Mouse (Mus musculus): ENCODE measurements at regions not wholly inside any gene's neighbourhood (a gene's known extent, or its start where the extent isn't known, plus 50 kb on each side); places are given as distances from the start of the nearest gene placed in this dataset.
"Not testable (repeated sequence)": the region's sequence is repeated elsewhere in the genome, so short reads cannot be mapped to it uniquely, and the experiment has no call there.

DNA sequence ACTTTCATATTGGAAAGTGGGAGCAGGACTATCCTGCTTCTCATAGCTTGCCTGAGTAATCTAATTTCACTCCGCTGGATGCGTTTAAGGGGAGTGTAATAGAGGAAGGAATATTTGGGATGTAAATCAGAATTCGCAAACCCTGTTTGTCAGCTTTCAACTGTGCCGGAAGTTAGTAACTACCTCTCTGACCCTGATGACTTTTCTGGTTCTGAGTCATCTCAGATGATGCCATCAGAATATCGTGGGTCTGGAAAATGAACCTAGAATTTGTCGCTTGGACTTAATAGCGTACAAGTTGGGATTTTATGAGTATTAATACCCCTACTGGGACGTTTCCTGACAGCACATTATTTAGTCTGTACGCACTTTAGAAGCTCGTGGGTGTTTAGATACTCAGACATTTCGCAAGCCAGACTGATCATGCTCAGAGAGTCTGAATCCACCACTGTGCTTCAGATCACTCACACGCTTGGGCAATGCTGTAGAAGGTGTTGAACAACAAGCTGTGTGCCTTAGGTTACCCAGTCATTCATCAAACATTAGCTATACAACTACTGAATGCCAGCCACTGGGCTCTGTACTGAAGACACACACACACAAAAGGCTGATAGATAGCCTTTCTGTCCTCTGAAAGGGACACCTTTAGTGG is 131.1 kb downstream of the Phlda1 start:
- no peak for DNase-seq (ENCODE audit: low spot score in 2 of 2)

GRCm38 (mm10) chr10:111639866-111640265 is 133.8 kb downstream of the Phlda1 start:
- peak in 1 of 2 experiments; percentile 6 for DNase-seq (ENCODE audit: low spot score in 2 of 2)

GRCm38 (mm10) chr10:111642683-111643082 is 136.6 kb downstream of the Phlda1 start:
- DNase-seq (ENCODE audit: low spot score in 2 of 2), result no peak

GRCm38 (mm10) chr10:111653773-111654172 is 147.7 kb downstream of the Phlda1 start:
- DNase-seq (ENCODE audit: low spot score in 2 of 2), result not testable (repeated sequence)

- DNase-seq (ENCODE audit: low spot score in 2 of 2), result no peak
These were observed 148.5 kb downstream of the Phlda1 start for GRCm38 (mm10) chr10:111654364-111655226.

GRCm38 (mm10) chr10:111658828-111659227 is 152.7 kb downstream of the Phlda1 start:
- no peak for DNase-seq (ENCODE audit: low spot score in 2 of 2)

DNA sequence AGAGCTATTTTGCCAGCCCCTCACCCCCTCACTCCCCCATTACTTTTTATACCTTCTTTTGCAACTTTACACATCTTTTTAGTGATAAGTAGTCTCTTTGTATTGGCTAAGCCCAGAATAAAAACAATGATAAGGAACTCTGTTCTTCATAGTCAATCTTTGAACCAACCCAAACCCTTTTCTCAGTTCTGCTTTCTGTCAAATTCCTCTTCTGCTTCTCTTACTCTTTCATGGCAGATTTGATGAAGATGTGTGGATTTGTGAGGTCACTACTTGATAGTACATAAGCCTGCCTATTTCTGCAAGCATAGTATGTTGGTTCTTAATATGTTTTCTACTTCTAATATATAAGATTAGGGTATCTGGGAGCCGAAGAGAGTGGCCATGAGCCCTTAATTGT is 156.6 kb downstream of the Phlda1 start:
- DNase-seq (ENCODE audit: low spot score in 2 of 2), result no peak

DNA sequence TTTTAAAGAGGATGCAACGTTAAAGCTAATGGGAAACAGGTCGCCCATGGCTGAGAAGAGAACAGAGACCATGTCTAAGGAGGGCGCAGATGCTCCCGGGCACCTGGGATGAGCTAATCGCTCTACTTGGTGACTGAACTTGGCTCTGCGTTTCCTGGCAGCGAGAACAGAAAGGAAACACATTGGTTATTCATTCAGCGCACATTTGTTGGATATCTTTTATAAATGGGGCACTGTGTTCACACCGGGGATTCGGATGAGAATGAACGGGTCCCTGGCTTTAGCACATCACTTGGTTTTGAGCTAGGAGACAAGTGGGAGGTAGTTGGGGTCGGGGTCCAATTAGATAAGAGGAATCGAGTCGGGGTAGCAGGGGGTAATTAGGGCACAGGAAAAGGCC is 159.7 kb downstream of the Phlda1 start:
- DNase-seq (ENCODE audit: low spot score in 2 of 2), result no peak

DNA sequence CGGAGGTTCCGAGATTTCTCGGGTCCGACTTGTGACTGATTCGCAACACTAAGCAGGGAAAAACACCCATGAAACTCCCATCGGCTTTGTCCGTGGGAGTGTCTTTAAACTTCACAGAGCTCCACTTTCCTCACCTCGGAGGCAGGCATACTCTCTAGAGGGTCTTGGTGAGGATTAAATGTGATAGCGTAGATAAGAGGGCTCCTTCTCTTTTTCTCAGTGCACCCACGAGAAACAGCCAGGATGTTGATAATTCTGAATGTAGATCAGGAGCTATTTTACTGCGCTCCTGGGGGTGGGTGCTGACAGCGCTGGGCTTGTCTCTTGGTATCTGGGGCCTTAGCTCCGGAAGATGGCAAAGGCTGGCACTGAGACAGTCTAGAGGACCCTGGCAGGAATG is 160.9 kb downstream of the Phlda1 start:
- DNase-seq (ENCODE audit: low spot score in 2 of 2), result no peak

DNA sequence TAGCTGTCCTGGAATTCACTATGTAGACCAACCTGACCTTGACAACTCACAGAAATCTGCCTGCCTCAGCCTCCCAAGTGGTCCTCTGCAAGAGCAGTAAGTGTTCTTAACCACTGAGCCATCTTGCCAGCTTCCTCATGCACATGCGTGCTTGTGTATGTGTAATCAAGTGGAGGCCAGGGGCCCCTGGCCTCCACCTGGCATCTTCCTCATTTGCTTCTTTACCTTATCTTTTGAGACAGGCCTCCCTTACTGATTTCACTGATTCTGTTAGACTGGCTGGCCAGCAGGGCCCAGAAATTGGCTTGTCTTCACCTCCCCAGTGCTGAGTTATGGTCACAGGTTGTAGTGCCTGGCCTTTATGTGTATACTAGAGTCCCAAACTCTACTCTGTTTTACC is 162.6 kb downstream of the Phlda1 start:
- DNase-seq (ENCODE audit: low spot score in 2 of 2), result no peak

GRCm38 (mm10) chr10:111669658-111670057 is 163.6 kb downstream of the Phlda1 start:
- peak; percentile 29 to 52 for DNase-seq (ENCODE audit: low spot score in 2 of 2)

- no peak for DNase-seq (ENCODE audit: low spot score in 2 of 2)
These were observed 164.6 kb downstream of the Phlda1 start for GRCm38 (mm10) chr10:111670666-111671065.

GRCm38 (mm10) chr10:111672454-111673316 is 166.6 kb downstream of the Phlda1 start:
- no peak for DNase-seq (ENCODE audit: low spot score in 2 of 2)

GRCm38 (mm10) chr10:111673317-111673610 is 167.2 kb downstream of the Phlda1 start:
- DNase-seq (ENCODE audit: low spot score in 2 of 2), result no peak

DNA sequence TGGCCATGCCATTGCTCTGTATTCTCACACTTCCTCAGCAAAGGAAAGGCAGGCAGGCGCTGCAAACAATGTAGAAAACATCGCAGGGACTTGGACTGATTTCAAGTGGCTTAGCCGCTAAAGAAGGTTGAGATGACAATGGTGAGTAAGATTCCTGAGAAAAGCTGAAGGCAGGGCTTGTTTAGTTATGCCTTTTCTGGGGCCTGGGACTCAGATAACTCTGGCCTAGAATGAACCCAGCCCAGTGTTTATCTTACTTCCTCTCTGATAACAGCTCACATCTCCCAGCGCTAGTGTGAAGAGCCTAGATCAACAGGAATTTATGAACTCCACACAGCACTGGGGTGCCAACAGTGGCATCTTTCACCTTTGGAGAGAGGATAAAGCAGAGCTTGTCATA is 170.2 kb downstream of the Phlda1 start:
- no peak for DNase-seq (ENCODE audit: low spot score in 2 of 2)

DNA sequence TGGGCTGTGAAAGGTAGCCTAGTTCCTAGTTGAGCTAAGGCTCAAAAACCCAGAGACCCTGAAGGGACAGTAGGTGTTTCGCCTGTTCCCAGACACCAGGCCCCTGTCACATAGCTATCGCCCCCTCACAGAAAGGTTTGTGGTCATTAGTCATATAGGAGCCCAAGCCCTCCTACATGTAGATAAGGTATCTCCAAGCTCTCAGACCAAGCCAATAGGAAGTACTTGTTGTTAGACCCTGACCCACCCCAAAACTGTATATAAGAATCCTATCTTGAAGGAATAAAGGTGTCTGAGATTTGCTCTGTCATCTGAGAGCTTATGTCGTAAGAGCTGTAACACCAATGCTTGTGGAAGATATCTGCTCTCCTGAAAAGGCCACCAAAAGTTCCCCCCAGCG is 174.8 kb downstream of the Phlda1 start:
- DNase-seq (ENCODE audit: low spot score in 2 of 2), result no peak

DNA sequence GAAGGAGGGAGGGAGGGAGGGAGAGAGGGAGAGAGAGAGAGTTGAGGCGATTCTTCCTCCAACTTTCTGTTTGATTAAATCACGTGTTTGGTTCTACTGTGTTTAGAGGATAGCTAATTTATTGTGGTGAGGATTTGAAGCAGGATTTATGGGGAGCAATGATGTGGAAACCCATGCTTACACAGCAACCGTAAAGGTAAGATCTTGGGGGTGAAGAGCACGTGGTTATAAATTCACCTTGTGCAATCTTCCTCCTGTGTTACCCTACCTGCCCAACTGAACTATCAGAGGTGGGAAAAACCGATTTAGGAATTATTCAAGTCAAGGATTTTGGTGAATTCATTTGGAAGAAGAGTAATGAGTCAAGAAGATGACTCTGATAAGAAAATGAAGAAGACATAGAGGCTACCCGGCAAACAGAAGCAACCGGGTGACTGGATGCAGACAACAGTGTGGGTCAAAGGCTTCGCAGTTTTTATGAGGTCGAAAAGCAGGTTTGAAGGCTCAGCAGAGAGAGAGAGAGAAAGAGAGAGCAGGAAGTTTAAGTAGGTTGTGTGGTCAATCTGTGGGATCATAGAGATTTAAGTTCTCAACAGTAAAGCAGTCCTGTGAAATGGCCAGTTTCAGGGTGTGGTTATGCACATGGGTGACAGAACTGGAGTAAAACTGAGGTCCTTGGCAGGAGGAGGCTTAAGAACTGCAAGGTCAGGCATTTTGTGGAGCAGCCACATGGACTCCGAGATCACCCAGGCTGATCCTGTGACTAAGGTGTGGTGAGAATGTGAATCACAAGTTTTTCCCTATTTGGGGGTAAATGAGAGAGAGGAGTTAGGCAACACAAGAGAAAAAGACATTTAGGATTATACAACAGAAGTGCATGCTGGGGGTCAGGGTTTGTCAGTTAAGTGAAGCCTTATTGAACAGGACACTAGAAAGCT is 178.6 kb downstream of the Phlda1 start:
- DNase-seq (ENCODE audit: low spot score in 2 of 2), result no peak

GRCm38 (mm10) chr10:111686585-111686984 is 180.5 kb downstream of the Phlda1 start:
- DNase-seq (ENCODE audit: low spot score in 2 of 2), result no peak

DNA sequence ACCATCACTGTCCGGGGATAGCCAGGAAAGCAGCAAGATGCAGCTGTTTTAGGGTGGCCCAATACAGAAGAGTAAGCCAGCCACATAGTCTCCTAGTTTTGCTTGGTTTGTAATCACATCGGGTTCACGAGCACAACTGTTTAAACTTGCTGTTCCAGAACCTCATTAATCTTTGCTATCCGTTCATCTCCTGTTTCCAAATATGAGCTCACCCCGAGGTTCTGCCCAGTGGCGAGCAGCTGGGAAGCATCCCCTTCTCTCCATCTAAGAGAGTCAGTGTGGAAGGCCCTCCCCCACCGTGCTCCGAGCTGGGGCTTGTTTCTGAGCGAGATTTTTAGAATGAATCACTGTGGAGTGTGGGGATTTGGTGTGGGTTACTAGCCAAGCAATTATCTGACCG is 183.5 kb downstream of the Phlda1 start:
- DNase-seq (ENCODE audit: low spot score in 2 of 2), result peak; percentile 82 to 87

DNA sequence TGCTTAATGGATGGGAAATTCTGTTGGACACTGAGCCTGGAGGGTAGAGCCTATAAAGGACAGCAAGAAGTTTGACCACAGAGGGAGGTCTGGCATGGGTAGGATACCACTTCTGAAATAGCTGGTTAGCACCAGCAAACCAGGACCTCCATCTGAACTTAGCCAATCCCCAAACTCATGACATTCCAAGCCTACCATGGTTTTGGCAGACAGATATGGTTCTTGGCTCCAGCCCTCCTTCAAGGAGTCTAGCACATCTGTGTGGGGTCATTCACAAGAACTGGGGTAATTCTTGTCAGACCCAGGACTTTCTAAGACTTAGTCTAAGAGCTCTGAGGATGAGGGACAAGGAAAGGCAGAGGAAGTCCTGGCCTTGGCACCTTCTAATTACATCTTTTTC is 187.7 kb downstream of the Phlda1 start:
- DNase-seq (ENCODE audit: low spot score in 2 of 2), result no peak

All from heart, adult 9 months (tissue).